Mouse (Mus musculus): ENCODE measurements around the gene Dxo.

GRCm38 (mm10) chr17:34798866-34799530, 37.8 kb upstream of the Dxo start:
- TF ChIP-seq CTCF (IDR thresholded peaks at IDR 0.05; ENCODE audit: insufficient read depth, low read depth, low read length) (no peak), POLR2A (IDR thresholded peaks at IDR 0.05; ENCODE audit: insufficient read depth, low read depth, low read length) (no peak)

Measured in olfactory bulb, adult 2 months (tissue).